Mouse (Mus musculus): ENCODE results near the gene Gk5.
"Not testable (repeated sequence)": the region's sequence is repeated elsewhere in the genome, so short reads cannot be mapped to it uniquely, and the experiment has no call there.

The Gk5 gene

GRCm38 (mm10) chr9:96143633-96144032 is 24.5 kb downstream of the Gk5 start:
- DNase-seq (ENCODE audit: low read depth, low spot score) = no peak

GRCm38 (mm10) chr9:96144883-96145282 is 25.7 kb downstream of the Gk5 start:
- DNase-seq (ENCODE audit: low read depth, low spot score) = no peak

DNA sequence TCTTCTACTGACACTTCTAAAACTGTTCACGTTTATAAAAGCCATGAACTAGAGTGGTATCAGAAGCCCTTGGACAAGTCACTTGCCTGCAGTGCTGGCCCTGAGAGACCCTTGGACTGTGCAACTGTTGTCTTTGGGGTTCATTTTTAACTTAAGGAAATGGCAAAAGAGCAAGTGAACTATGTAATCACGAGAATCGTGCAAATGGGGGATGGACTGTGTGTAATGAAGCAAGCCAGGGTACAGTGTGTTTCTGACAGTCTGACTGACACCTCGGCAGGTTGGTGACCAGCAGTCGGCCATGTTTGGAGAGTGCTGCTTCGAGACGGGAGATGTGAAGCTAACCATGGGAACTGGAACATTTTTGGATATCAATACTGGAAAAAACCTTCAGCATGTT is 33.6 kb downstream of the Gk5 start:
- no peak for DNase-seq (ENCODE audit: low read depth, low spot score)

DNA sequence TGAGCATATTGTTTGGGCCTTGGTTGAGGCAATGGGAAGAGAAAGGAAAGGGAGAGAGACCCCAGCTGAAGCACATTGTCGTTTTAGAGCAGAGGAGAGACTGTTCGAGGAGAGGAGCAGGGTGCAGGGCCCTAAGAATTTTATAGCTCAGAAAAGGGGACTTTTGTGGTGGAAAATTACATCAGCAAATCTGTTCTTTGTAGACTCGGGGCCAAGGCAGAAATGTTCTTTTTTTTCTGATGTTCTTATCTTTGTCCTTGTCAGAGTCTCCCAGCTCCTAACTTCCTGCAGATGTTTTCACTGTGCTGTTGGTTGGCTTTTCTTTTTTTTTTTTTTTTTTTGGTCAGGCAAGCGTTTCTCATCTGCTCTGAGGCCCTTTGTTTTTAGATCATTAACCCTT is 39.3 kb downstream of the Gk5 start:
- DNase-seq (ENCODE audit: low read depth, low spot score) = no peak

DNA sequence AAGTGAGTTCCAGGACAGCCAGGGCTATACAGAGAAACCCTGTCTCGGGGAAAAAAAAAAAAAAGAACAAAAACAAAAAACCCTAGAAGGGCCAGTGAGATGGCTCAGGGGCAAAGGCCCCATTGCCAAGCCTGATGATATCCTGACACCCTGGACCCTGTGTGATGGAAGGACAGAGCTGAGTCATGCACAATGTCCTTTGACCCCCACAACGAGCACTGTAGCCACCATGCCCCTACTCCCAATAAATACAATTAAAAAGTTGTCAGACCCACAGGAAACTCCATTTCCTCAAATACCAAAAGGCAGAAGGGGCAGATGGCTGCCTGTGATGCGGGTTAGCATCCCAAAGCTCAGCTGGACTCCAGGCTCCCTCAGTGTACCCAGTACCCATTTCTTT is 39.9 kb downstream of the Gk5 start:
- DNase-seq (ENCODE audit: low read depth, low spot score) = no peak

DNA sequence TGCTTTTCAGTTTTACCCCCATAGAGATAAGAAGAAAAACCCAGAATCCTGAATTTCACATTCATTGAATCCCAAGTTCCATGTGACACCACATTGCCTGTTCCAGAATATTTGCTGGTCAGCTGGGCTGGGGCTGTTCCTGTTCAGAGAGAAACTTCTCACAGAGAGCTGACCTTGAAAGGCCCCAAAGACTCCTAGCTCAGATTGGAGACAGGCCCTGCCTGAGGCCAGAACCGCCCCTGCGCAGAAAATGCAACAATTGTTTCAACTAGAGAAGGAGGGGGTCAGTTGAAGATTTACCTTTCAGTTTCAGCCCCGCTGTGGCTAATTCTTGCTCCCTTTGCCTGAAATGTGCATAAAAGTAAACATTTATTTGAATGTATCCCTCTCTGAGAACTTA is 41.6 kb downstream of the Gk5 start:
- no peak for DNase-seq (ENCODE audit: low read depth, low spot score)

- DNase-seq (ENCODE audit: low read depth, low spot score) = no peak
Observed at GRCm38 (mm10) chr9:96162421-96162820, 43.3 kb downstream of the Gk5 start.

DNA sequence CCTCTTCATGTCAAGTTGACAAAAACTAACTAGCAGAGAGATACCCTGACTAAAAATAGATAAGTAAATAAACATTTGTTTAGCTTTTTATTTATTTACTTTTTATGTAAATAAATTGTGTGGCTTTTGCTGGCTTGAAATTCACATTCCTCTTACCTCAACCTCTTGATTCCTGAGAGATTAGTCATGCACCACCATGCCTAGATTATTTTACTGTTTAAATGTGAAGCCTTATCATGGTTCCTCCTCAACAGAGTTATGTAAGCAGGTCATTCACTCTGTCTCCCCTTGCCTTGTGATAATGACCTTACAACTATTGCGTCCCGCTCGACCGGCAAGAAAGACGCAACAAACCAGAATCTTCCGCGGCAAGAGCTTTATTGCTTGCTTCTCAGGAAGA is 44.3 kb downstream of the Gk5 start:
- DNase-seq (ENCODE audit: low read depth, low spot score) = no peak

- not testable (repeated sequence) for DNase-seq (ENCODE audit: low read depth, low spot score)
Observed at GRCm38 (mm10) chr9:96163983-96164382, 44.8 kb downstream of the Gk5 start.

- DNase-seq (ENCODE audit: low read depth, low spot score) = peak; percentile 72
Observed at GRCm38 (mm10) chr9:96167168-96167585, 48.0 kb downstream of the Gk5 start.

DNA sequence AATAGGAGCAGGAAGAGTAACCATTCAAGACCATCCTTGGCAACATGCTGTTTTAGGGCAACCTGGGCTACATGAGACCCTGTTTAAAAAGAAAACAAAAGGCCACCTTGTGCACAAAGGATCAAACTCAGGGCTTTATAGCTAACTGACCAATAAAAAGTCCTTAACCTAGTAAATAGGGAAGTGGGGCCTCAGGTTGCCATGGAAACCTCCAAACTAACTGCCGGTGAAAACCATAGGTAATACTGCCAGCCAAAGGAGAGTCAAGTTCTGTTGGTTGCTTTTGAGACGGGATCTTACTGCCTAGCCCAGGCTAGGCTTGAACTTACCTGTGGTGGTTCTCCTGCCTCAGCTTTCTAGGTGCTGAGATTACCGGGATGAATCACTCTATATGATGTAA is 51.4 kb downstream of the Gk5 start:
- peak; percentile 69 for DNase-seq (ENCODE audit: low read depth, low spot score)

DNA sequence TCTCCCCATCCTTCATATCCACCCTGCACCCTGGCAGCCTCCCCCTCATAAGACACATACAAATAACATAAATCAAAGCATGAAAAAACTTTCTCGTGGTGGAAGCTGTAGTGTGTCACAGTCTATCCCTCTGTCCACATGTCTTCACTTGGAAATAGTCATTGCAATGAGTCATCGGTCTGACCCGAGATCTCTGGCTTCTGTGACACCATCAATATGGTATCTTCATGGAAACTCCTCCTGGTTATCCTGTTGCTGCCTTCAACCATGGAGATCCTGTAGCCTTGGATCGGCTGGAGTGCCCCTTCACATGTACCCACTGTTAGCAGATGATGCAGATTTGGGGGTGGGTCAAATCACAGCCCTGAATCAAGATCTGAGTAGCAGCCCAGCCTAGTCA is 65.7 kb downstream of the Gk5 start:
- DNase-seq (ENCODE audit: low read depth, low spot score) = no peak

GRCm38 (mm10) chr9:96186701-96187100 is 67.5 kb downstream of the Gk5 start:
- no peak for DNase-seq (ENCODE audit: low read depth, low spot score)

DNA sequence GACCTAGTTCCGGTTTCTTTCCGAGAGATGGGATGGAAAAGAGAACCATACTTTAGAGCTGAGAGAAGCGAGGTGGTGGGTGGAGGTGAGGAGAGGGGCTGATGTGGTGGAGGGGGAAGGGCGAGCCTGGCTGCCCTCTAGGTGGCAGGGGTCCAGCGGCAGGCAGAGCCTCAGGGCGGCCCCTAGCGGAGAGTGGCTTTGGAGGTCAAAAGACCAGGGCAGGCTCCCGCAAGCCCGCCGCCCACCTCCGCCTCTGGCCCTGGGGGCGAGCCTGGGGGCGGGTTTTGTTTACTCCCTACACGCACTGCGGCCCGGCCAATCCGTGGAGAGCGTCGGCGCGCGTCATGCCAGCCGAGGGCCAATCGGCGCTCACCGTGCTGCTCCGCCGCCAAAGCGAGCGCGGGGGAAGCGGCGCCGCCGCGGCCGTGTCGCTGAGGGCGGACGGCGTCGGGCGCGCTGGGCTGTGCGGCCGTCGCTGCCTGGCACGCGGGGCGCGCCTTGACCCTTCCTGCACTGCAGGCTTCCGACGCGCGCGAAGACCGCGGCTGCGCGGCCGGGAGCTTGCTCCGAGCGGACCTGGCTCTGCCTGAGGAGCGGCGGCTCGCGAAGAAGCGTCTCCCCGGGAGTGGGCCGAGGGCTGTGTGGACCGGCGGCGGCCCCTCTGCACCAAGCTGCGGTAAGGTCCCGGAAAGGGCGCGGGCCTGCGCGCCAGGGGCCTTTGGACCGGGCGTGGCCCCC is 76.9 kb downstream of the Gk5 start, which contains the start of gene Tfdp2:
Gene Tfdp2 (plus strand): TSS at position 391 of the 738 bp plus-strand sequence.
- peak; percentile 95 for DNase-seq (ENCODE audit: low read depth, low spot score)

DNA sequence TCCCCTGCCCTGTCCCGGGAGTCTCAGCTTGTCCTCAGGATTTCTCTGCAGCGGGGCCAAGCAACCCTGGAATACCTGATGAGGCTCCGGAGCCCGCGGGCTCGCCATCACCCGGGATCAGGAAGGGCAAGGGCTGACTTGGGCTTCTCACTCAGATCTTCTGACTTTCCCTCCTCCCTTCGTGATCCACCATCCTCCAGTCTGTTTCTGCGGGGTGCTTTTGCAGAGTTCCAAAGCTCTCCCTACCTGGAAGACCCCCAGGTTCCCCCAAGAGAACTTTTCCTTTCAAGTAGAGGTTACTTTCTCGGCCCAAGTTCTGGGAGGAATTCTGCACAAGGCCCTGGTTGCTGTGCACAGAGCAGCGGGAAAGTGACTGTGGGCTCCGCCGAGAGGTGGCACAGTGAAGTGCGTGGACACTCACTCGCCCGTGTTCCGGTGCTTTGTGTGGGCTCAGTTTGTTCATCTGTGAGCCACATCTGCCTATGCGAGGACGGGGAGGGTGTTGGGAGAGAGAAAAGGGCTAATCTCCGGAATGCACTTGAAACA is 77.5 kb downstream of the Gk5 start:
- DNase-seq (ENCODE audit: low read depth, low spot score) = peak; percentile 56

GRCm38 (mm10) chr9:96197806-96198205 is 78.6 kb downstream of the Gk5 start:
- no peak for DNase-seq (ENCODE audit: low read depth, low spot score)

DNA sequence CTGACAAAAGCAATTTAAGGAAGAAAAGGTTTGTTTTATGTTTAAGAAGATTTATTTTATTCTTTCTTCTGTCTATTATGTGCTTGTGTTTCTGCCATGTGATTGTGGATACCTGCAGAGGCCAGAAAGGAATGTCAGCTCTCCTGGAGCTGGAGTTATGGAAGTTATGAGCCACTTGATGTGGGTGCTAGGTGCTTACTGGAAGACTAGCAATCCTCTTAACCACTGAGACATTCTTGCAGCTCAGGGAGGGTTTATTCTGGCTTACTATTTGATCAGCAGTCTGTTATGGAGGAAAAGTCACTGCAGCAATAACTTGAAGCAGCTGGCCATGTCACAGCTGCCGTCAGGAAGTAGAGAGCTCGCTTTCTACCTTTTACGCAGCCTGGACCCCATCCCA is 84.5 kb downstream of the Gk5 start:
- DNase-seq (ENCODE audit: low read depth, low spot score) = no peak

GRCm38 (mm10) chr9:96207428-96207827 is 88.3 kb downstream of the Gk5 start:
- no peak for DNase-seq (ENCODE audit: low read depth, low spot score)

DNA sequence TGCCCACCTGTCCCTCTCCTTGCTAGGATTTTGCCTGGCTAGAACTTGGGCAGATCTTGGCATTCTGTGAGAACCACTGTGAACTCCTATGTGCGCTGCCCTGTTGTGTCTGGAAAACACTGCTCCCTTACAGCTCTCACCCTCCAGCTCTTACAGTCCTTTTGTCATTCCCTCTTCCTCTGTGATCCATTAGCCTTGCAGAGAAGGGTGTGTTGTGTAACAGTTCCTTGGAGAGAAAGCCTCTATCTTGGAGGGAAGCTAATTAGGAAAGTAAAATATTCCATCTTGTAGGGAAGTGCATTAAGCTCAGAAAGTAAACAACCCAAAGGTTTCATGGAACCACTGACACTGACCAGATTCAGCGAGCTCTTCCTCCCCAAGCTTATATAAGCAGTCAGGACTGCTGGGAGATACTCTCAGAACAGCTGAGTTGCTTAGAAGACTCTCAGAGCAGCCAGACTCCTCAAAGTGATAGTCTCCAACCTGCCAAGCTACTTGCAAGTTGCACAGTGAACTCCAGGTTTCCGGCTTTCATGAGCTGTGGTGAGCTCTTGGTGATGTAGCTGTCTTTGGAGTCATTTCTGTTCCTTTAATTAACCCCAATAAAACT is 94.0 kb downstream of the Gk5 start:
- DNase-seq (ENCODE audit: low read depth, low spot score) = no peak

DNA sequence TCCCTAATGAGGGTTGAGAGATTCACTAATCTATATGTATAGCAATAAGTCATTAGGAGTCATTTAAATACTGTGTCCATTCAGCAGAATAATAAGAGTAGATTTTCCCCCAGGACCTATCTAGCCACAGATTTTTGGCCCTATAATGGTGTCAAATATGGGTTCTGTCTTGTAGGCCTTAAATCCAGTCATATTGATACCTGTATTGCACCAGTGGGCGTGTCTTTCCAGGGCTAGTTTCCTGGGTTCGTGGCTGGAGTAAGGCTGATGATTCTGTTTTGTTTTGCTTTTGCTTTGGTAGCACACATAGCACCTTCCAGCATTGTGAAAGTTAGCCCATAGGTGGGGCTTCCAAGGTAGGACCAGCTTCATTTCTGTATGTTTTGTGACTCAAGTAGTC is 95.0 kb downstream of the Gk5 start:
- DNase-seq (ENCODE audit: low read depth, low spot score) = no peak

GRCm38 (mm10) chr9:96217299-96217698 is 98.1 kb downstream of the Gk5 start:
- DNase-seq (ENCODE audit: low read depth, low spot score) = no peak

DNA sequence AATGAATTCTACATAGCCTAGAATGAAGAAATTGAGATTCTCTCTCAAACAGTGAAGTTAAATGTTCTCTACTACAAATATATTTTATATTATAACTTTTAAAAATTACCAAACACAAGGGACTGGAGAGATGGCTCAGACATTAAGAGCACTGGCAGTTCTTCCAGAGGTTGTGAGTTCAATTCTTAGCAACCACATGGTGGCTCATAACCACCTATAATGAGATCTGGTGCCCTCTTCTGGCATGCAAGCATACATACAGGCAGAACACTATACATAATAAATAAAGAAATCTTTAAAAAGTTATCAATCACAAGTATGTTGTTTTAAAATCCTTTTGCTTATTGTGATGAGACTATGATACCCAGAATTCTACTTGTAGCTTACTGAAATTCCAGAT is 98.6 kb downstream of the Gk5 start:
- peak; percentile 31 for DNase-seq (ENCODE audit: low read depth, low spot score)

- no peak for DNase-seq (ENCODE audit: low read depth, low spot score)
Observed at GRCm38 (mm10) chr9:96219114-96219669, 100.0 kb downstream of the Gk5 start.
